Mouse (Mus musculus) gonadal fat pad, adult 2 months (tissue): ENCODE data around the gene Ros1. TPM values are rescaled to one million over a fixed set of nuclear protein-coding genes. Genes with fewer than 3 reads are reported as not detected.

ENCODE experiments used
- DNase-seq: peaks from one replicate; pipeline ENCODE4 v3.0.0-alpha.2; 2012; ENCODE audit warnings: low read depth
- polyA plus RNA-seq: library from polyadenylated mRNA; depleted of rRNA; stranded (reverse); fragments of >200 nt; gene quantifications from 2 replicates; pipeline ENCODE4 v1.2.3, GENCODE M21; 2012

Ros1 gene
- polyA plus RNA-seq, 1 experiment, result 17.4 TPM

DNA sequence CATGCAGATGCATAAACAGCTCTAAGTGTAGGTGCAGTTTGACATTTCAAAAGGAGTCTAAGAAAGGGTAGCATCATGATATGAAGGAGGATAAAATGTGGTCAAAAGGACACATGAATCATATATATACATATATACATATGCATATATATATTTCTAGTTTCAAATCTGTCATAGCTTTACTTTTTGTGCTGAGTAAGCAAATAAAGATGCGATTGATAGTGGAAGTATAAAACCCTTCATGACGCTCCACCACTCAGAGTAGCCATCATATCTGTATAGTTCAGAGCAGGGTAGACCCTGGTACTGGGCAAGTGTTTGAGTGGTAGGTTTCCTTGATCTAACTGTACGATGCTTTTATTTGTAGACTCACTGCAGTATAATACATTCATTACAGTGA lies 35.3 kb downstream of the Ros1 start:
- DNase-seq, result no peak

DNA sequence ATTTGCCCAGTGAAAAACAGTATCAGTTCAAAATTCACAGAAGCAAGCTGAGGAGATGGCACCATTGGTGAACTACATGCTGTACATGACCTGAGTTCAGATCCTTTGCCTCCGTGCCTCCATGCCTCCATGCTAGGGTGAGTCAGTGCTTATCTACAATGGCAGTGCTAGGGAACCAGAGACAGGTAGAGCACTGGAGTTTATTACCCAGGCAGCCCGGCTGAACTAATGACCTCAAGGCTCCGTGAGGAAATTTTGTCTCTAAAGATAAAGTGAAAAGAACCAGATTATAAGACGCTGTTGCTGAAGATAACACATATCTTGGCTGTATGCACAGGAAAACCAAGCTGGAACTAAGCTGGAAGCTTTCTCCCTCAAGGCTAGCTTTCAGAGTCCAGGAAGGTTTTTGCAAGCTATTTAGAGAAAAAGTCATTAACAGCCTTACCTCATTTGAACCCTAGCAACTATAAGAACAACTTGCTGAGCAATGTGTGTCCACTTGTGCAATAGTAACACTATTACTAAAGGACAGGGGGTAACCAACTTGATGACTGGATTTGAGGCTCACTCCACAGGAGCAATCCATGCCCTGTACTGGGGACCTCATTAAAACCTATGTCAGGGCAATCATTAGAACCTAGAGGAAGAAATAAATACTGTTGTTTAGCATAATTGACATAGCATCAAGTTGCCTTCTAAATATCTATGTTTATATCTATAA lies 61.5 kb downstream of the Ros1 start:
- peak; percentile 13 for DNase-seq

DNA sequence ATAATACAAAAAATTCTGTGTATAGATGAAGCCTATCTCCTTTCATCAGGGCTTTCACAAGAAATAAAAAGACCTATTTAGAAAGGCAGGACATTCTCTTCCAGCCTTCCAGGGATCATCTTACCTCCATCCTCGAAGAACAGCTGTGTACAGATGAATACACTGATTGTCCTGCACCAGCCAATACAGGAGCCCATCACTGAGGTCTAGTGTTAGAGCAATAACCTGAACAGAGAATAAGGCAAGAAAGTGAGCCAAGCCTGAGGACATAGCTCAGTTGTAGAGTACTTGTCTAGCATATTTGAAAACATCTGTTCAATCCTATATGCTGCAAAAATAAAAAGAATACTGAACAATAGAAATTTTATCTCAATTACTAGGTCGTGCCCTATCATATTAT lies 64.3 kb downstream of the Ros1 start:
- DNase-seq, result no peak

DNA sequence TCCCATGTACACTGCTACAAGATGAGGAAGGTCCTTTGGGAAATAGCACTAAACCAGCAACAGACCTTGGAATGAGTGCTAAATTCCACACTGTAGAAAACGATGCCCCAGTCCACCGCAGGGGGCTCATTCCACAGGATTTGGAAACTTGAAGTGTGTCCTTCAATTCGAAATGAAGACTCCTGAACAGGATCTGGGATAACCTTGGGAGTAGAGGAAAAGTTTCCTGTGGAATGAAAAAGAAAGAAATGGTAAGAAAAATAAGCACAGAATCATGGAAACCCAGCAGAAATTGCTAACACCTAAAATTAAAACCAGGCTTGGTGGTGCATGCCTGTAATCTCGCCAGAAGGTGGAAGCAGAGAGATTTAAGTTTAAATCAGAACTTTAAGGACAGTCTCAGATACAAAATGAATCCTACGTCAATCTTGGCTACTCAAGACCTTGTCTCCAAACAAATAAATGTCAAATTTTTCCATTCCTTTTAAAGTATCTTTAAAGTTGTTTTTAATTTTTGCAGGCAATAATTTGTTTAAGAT lies 66.1 kb downstream of the Ros1 start:
- no peak for DNase-seq

DNA sequence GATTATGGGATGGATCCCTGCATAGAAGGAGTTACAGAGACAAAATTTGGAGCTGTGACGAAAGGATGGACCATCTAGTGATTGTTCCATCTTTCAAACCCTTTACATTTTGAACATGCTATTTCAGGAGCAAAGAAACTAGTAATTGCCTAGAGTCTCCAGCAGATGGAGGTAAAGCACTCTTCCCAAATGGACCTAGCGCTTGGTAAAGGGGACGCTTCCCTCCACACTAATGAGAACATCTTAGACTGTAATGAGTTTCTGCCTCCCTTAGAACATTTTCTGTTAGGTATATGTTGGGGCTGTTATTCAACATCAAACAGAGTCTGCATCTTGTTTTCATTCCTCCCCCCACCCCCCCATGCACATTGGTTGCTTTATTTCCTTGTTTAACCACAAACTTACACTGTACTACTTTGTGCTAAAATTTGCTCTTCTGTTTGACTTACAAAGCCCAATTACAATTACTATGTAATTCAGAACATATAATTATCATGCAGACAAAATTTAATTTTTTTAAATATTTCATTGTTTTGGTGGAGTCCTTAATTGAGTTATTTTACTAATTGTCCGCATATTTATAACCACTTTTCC lies 88.8 kb downstream of the Ros1 start:
- no peak for DNase-seq

DNA sequence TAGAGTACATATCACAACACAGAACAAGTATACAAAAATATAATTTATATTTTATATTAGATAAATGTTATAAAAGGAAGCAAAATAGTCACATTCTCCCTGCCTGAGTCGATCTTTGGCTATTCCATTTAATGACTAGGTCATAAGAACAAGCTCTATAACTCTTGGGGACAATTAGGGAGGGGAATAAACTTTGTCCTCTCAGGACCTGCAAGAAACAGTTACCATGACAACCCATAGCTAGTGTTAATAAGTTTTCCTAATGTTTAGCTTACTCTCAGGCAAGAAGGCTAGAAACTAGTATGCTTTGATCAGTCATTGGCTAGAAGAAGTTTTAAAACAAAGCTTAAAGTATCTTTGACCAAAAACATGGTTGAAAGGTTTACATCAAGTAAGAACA lies 93.8 kb downstream of the Ros1 start:
- DNase-seq, result no peak

DNA sequence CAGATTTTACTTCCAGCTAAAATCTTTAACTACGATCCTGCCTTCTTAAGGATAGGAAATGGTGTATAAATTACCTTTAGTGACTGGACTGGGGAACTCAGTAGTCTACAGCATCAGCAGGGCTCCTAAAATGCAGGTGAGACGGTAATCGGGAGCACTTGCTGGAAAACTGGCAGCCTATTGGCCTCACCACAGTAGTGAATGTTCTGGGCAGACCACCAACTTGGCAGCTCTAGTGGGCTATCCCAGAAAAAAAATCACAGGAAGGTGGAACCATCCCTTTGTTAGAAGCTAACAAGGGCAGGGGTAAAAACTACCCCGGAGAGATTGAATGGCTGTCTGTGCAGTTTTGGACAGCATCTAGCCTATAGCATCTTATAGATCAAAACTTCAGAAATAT lies 102.9 kb downstream of the Ros1 start:
- no peak for DNase-seq

DNA sequence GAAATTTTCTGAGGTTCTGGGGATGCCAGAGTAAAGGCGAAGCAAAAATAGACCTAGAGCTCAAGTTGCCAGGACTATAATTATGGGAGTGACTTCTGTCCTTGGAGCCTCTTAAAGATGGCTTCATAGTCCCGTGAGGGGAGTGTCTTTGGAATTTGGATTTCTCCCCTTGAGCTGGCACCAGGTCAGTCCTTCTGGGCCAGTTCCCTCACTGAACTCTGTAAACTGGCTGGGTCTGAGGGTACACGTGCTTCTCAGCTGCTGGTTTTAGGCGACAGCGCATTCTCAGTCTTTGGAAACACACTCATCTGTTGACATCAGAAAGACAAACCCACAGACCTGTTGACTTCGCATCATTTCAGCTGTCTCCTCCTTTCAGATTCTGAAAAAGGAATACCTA lies 108.4 kb downstream of the Ros1 start:
- no peak for DNase-seq

DNA sequence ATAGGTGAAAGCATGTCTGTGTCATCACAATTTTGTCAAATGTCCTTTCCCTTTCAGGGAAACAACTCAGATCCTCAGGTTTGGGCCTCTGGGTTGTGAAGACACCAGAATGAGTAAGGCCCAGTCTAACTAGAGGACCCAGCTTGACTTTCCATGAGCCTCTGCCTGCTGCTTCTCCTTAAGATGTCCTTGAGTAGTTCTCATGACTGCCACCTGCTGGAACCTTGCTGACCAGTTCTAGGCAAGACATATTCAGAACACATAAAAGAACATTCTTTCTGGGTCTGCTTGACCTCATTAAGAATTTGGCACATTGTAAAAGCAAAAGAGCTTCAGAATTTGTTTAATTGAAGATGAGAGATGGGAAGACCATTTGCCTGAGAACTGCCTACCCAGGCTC lies 122.6 kb downstream of the Ros1 start:
- no peak for DNase-seq

DNA sequence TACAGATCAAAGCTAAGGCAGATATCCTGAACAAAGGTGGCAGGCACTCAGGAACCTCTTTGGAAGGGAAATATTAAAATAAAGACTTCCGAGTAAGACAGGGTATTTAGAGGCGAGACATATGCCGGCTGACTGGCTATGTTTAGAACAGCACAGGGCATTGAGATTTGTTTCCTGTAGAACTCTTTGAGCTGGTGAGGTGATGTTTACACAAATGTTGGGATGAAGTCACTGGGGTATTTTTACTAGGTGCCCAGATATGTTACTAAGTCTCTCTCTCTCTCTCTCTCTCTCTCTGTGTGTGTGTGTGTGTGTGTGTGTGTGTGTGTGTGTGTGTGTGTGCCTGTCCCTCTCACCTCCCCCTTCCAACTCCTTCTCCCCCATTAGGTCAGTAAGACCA lies 146.8 kb downstream of the Ros1 start:
- no peak for DNase-seq

DNA sequence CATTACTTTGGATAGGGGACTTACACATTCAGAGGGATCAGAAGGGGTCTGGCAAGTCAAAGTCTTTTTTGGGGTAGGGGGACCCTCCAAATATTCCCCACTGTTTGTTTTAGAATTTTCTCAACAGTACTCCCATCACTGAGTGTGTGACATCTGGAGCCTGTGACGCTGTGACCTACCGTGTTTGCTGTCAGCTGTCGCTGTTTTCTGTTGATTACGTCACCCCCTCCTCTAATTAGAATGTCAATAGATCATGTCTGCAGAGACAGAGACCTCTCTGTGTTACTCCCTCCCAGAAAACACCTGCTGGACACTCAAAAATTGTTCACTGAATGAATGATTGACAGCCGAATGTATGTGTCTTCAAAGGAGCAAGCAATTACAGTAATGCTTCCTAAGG lies 152.0 kb downstream of the Ros1 start:
- no peak for DNase-seq

DNA sequence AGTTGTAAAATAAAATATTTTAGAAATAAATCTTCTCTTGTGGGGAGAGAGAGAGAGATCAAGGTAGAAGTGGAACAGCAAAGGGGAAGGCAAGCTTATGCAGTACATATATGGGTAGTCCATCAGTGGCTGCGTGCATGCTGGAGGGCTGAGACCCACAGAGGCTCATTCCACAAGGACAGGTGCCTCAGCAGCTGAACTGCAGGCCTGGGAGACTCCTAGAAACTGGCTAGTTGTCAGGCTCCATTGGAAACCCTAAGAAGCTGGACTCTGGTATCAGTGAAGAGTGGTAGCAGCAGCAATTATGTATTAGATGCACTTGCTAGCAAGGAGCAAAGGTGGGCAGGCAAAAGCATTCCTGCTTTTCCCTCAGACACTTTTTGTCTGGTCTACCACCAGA lies 155.7 kb downstream of the Ros1 start:
- DNase-seq, result no peak

DNA sequence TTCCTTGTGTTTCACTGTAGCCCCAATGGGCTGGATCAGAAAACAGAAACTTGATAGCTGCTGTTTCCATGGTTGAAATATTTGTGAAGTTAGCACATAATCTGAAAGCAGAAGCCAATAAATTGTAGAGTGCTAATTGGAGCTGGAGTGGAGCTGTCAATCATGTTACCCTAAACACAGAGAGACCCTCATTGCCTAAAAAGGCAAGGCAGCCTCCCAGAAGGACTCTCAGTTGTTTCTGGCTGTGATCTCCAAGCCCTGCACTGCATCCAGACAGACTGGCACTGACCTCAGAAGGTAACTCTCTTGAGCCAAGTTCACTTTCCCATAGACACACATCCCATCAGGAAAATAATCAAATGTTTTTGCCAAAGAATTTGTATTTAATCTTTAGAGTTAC lies 161.3 kb downstream of the Ros1 start:
- no peak for DNase-seq

DNA sequence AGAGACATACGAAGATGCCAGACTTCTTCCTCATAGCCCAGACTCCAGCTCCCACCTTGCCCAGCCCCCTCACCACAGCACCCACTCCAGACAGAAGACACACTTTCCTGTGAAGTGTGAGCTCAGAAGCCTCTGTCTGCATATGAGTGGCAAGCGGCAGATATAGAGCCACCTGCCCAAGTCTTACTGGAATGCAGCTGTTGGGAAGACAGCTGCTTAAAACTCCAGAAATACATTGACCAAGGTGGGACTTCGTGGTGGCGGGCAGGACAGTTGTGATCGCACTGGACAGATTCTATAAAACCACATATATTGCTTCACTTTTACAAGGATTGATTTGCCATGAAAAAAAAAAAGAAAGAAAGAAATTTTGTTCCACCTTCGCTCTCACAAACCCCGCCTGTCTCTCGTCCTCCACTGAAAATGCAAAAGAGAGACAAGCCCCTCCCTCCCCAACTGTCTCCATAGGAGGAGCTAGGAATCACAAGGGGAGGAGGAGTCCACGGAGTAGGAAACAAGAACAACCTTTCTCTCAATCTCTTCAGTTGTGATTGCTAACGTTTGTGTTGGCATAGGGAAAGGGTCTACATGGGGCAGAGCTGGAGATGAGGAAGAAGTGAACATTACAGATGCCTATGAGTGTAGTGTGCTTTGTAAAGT lies 165.5 kb downstream of the Ros1 start:
- no peak for DNase-seq

DNA sequence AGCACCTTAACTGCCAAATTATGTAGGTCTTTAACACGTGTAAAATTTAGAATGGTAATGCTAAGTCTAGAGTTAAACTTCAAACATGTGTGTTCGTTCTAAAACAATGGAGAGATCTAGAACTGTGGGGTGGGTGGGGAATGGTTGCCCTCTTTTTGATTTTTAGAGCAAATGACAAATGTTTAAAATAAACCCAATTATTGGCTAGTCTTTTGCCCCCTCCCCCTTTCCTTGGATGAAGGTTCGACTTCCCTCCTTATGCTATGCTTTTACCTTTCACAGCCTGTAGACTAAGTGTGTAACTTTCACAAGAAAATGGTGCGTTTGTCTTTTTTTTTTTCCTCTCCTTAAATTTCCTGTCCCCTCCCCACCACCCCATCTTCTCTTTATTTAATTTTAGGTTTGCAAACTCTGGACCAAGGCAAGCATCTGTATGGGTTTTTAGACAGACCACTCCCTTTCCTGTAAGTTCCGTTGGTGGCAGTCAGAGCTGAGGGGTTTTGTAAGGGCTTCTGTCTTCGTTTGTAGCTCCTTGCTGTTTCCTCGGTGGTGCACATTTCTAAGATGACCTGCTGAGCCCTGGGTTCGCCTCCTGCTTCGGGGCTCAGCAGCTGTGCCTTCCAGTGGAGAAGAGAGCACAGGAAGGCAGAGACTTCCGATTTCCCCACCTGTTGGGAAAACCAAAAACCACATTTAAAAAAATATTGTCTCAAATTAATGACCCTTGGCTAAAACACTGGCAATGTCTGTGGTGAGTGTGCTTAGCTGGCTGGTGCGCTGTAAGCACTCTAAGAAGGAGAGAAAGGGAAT lies 166.3 kb downstream of the Ros1 start:
- no peak for DNase-seq

DNA sequence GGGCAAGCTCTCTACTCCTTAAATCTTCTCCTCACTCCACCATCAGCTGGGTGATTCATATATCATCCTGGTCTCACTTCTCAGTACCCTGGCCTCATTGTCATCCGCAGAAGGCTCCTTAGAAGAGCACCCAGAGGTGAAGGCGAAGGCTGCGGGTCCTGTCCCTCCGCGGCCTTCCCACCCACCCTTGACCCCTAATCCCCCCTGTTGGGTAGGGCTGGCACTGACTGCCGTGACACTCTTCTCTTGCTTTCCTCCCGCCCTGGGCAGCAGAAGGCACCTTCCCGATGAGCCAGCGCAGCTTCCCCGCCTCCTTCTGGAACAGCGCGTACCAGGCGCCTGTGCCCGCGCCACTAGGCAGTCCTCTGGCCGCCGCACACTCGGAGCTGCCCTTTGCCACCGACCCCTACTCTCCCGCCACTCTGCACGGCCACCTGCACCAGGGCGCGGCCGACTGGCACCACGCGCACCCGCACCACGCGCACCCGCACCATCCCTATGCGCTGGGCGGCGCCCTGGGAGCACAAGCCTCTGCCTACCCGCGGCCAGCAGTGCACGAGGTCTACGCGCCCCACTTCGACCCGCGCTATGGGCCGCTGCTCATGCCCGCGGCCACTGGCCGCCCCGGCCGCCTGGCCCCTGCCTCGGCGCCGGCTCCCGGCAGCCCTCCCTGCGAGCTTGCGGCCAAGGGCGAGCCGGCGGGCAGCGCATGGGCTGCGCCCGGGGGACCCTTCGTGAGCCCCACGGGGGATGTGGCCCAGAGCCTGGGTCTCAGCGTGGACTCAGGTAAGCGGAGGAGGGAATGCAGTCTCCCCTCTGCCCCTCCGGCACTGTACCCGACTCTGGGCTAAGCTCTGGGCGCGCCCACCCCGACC lies 167.6 kb downstream of the Ros1 start:
- DNase-seq, result no peak

DNA sequence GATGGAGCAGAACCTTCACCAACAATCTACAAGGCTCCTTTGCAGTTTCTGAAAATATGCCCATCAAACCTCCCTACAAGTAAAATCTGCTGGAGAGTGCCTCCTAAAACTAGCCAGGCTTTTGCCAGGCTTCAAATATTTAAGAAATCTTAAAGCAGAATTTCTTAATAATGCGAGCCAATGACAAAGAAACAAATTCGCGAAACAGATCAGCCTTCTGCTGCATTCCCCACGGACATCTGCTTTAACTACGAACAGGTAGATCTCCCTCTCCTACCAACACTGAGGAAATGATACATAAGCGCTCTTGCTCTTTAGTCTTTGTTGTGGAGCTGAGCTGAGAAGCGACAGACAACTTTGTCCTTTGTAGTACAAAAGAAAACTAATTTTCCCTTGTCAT lies 169.2 kb downstream of the Ros1 start:
- no peak for DNase-seq

DNA sequence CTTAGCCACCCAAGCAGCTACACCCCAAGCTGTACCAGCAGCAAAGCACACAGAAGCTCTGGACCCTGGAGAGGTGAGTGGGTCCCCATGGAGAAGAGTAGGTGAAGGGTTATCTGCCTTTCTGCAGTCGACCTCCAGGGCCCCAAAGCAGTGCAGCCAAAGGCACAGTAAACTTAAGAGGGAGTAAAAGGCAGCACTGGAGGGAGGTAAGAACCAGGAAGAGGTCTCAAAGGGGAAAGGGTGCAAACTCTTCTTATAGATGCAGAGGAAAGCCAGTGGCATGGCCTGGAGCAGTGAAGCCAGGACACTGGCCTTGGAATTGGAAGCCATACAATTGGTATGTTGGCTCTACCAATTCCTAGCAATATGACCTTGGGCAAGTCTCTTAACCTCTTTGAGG lies 169.8 kb downstream of the Ros1 start:
- no peak for DNase-seq

DNA sequence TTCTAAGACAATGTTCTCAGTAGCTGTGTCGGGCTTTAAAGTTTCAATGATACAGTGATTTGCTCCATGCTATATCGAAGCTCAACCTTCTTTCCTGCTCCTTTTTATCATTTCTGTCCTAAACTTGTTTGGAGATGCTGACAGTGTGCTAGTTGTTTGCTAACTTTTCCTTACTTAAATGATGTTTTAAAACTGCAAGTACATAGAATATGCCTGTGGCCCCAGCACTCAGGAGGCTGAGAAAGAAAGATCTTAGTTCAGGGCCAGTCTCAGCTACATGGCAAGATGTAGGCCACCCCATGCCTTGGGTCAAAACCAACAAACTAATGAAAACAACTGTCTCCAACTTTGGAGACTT lies 171.0 kb downstream of the Ros1 start:
- no peak for DNase-seq

DNA sequence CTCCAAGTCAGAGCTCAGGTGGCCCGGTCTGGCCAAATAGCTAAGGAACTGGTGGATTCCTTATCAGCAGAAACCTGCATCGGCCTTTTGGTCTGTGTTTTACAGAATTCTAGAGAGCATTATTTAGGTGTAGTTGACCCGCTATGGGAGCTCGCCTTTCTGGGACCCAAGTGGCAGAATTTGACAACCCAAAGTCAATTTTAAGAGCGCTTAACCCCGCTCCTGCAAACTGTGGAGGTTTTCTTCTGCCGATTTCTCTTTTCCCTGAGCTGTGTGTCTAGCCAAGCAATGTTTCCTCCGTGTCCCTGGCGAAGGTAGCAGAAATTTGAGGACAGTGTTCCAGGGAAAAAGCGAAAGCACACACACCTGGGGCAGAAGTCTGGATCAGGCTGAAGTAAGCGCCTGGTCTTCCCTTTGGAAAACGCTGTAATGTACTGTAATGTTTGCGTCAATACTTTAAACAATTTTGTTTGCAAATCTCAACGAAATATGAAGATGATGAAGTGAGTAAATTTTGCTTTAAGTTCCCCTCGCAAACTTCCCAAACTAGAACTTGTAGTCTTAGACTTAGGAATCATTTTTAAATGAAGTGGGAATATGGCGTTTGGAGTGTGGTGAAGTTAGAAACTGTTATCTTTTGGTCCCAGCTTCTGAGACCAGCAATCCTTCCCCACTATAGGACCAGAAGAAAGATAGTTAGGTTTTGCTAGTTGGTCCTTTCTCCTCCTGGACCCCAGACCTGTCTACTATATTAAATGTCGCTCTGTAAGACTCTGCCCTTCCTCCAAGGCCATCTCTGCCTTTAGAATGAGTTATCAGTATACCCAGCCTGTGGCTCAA lies 171.6 kb downstream of the Ros1 start:
- no peak for DNase-seq
